Mouse (Mus musculus) liver, embryonic 14 days (tissue): ENCODE results near the gene Slc25a25. TPM values are rescaled to one million over a fixed set of nuclear protein-coding genes. Genes with fewer than 3 reads are reported as not detected.

Experiments used
- polyA plus RNA-seq: library from polyadenylated mRNA; depleted of rRNA; stranded (reverse); fragments of >200 nt; gene quantifications from 2 replicates; pipeline ENCODE4 v1.2.3, GENCODE M21; 2012; rRNA removed

Slc25a25 gene
- polyA plus RNA-seq, result 5.9 TPM in 2 replicates

DNA sequence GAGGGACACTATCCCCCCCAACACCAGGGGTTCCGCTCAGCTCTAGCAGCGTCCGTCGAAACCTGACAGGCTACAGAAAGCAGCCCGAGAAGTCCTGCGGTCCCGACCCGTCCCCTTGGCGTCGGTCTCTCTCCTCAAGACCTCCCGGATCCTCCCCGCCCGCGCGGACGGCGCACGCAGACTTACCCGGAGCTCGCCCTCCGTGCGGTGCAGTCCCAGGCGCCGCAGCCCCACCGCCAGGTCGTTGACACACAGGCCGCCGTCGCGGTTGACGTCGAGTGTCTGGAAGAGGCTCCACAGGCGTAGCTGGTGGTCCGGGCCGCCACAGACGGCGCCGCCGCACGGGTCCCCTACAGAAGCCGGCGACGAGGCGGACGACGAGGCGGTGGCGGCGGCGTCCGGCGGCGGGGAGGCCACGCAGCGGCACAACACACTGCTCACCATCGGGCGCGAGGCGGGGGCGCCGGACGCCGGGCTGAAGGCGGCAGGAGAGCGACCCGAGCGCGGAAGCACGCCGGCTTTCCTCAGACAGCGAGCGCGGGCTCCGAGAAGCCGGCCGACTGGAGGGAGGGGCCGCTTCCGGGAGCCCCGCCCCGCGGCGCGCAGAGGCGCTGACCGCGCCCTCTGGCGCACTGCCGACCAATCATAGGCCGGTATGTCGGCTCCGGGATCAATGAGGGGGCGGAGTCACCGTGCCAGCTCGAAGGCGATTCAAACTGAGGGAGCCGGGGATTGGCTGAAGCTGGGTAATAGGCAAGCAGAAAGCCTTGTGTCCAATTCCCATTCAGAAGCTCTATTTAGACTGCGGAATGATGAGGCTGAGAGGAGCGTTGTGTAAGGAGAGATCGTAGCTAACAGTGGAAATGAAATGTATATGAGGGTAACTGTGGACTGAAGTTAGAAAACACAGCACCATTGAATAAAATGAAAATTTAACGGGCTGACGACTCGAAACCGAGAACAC lies at the start of gene Slc25a25:
Gene Slc25a25 (minus strand): TSS at position 565 of the 964 bp plus-strand sequence.

DNA sequence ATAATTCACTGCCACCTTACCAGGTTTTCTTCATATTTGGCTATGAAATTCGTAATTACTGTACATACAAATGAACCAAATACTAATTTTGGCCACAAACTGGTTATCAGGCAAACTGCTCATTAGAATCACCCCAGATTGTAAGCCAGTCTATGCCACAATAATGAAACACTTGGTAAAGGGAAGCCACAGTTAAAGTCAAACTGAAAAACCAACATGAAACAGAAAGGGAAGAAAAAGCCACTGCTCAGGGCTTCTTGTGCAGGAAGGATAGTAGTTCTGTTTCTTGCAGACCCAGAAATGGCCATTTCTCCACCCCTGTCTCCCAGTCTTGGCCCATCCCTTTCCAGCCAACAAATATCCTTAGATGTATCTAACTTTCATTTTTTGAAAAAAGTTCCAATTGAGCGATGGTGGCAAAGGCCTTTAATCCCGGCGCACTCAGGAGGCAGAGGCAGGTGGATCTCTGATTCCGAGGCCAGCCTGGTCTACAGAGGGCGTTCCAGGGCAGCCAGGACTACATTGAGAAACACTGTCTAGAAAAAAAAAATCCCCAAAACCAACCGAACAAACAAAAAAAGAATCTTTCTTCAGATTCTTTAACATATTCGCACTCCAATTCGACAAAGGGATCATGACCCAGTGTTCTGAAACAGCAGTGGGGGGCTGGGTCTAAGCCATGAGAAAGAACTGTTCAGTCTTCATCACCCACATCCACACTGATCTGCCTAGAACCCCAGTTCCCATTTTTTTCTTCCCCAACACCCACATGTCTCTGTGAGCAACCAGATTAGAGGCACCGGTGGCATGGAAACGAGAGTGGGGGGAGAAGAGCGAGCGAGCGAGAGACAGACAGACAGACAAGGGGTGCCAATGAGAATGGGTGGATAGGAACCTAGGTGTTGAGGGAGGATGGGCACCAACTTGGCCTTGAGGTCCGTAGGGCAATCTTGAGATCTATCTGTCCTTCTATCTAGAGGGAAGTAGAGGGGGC lies 1.2 kb downstream of the Slc25a25 start, which contains the start of gene Naif1:
Gene Naif1 (plus strand): TSS at position 697 of the 994 bp plus-strand sequence.

DNA sequence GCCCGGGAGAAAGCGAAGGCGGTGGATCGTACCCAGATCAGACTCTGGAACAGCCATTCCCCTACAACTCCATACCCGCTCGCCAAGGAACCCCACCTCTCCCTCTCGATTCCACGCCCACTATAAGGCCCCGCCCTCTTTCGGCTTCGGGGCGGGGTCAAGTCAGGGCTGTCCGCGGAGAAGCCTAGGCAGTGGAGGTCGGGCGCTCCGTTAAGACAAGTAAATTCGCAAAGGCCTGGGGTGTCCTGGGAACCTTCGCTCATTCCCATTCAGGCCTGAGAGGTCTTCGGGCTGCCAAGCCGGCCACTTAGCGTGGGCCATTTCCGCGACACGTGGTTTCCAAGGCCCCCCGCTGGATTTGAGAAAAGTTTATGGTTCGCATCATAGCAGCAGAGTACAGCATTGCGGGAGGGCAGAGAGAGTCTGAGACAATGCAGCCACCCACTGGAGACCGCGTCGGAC lies 55.7 kb downstream of the Slc25a25 start, which contains the start of gene Ptges2:
Gene Ptges2 (plus strand): TSS at position 413 of the 462 bp plus-strand sequence.

DNA sequence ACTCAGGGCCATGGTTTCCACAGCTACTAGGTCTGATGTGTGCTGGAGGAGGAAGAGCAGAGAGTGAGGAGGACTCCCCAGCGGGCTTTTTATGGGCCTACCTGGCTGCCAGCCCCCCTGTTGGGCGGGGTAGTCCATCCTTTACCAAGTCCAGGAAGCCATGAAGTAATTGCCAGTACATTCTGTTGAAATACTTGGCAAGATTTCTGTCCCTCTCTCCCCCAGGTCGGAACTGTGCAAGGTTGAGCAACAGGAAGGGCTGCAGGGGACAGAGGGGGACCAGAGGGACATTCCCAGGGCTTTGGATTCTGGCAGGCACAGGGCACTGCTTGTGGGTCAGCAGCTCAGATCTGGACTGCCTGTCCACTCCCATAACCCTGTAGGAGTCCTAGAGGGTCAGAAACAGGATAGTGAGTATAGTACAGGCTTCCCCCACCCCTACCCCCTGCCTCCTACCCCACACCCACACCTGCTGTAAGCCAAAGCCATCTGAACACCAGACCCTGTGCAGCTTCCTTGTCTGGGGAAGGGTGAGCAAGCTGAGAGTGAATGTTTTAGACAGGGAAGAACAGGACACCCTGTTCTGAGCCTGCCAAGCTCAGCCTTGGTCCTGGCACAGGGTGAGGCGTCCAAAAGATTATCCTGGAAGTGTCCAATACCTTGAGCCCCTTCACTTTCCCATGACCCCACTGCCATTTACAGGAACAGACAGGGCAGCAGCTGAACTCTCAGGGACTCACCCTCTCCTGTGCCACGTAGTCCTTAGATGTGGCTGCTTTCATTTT lies 63.3 kb downstream of the Slc25a25 start, which contains the start of gene Lcn2:
Gene Lcn2 (minus strand): TSS at position 547 of the 785 bp plus-strand sequence.

DNA sequence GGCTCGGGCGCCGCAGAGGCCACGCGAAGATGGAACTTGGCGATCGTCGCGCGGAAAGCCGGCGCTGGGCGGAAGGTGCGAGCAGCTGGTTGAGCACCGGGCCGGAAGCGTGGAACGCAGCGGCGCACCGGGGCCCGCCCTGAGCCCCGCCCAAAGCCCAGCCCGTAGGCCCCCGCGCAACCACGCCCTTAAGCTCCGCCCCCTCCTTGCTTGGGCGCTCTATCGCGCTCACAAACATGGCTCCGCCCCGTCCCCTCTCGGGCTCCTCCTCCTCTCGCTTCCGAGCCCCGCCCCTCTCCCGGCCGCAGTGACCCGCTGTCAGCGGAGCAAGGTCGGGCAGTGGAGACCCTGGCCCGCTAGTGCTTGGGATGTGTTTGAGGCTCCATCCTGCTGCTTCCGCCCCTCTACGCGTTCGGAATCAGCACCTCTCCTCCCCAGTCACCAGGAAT lies 69.4 kb downstream of the Slc25a25 start, which contains the start of gene 1110008P14Rik:
Gene 1110008P14Rik (minus strand): TSS at position 164 of the 449 bp plus-strand sequence.

Other genes with a start within 250 kb of the Slc25a25 start
- gene Pomt1, start 214.9 kb downstream of the Slc25a25 start, polyA plus RNA-seq, result 7.8 and 10.0 TPM in 2 replicates
- gene Uck1, start 191.3 kb downstream of the Slc25a25 start, polyA plus RNA-seq, result 14.5 and 17.8 TPM in 2 replicates
- 12.7 and 14.0 TPM in 2 replicates for gene Golga2, start 164.1 kb downstream of the Slc25a25 start, polyA plus RNA-seq
- 137 and 138 TPM in 2 replicates for gene Swi5, start 163.4 kb downstream of the Slc25a25 start, polyA plus RNA-seq
- 35.9 and 39.0 TPM in 2 replicates for gene Ciz1, start 99.1 kb downstream of the Slc25a25 start, polyA plus RNA-seq
- gene Dnm1, start 98.1 kb downstream of the Slc25a25 start, polyA plus RNA-seq, result 2.3 and 3.7 TPM in 2 replicates
- 29.5 and 36.7 TPM in 2 replicates for gene 1110008P14Rik, start 69.5 kb downstream of the Slc25a25 start, polyA plus RNA-seq
- gene Lcn2, start 63.2 kb downstream of the Slc25a25 start, polyA plus RNA-seq, result 28.8 and 40.4 TPM in 2 replicates
- 11.0 and 11.2 TPM in 2 replicates for gene Ptges2, start 55.5 kb downstream of the Slc25a25 start, polyA plus RNA-seq
- gene Naif1, start 988 bp downstream of the Slc25a25 start, polyA plus RNA-seq, result 1.1 and 1.2 TPM in 2 replicates
- 0.90 and 0.97 TPM in 2 replicates for gene Fam102a, start 83.9 kb upstream of the Slc25a25 start, polyA plus RNA-seq
- 47.8 and 53.3 TPM in 2 replicates for gene Dpm2, start 119.4 kb upstream of the Slc25a25 start, polyA plus RNA-seq
- gene Pip5kl1, start 123.4 kb upstream of the Slc25a25 start, polyA plus RNA-seq, result 0.01 and 0.14 TPM in 2 replicates
- not detected in 2 replicates for gene 9430097D07Rik, start 124.2 kb upstream of the Slc25a25 start, polyA plus RNA-seq
- 5.3 and 5.4 TPM in 2 replicates for gene St6galnac4, start 135.7 kb upstream of the Slc25a25 start, polyA plus RNA-seq
- 9.7 and 11.1 TPM in 2 replicates for gene St6galnac6, start 148.3 kb upstream of the Slc25a25 start, polyA plus RNA-seq
- 0.54 and 1.3 TPM in 2 replicates for gene Ak1, start 170.3 kb upstream of the Slc25a25 start, polyA plus RNA-seq
- 11.3 and 14.1 TPM in 2 replicates for gene Eng, start 195.2 kb upstream of the Slc25a25 start, polyA plus RNA-seq